Mouse (Mus musculus) CH12F3 (cell line): Measurements from ENCODE around the gene Rad50.

Source experiments
- in situ Hi-C: fragments of 300-500 bp; cut with MboI; formaldehyde crosslinking; loops from 2 replicates; pipeline ENCODE4 v1.14.3; 2020; ENCODE audit warnings: low sequenced_read_pairs

Rad50 gene

GRCm38 (mm10) chr11:53706236-53706933 is 734 bp downstream of the Rad50 start:
- in situ Hi-C loops: no loop called here

GRCm38 (mm10) chr11:53699351-53699750 is 7.8 kb downstream of the Rad50 start:
- in situ Hi-C loops: no loop called here

GRCm38 (mm10) chr11:53698521-53698920 is 8.6 kb downstream of the Rad50 start:
- in situ Hi-C loops: no loop called here

- in situ Hi-C loops: no loop called here
These were observed 15.1 kb downstream of the Rad50 start for GRCm38 (mm10) chr11:53691979-53692378.

GRCm38 (mm10) chr11:53682994-53683530 is 24.1 kb downstream of the Rad50 start:
- in situ Hi-C loops: no loop called here

GRCm38 (mm10) chr11:53682170-53682569 is 24.9 kb downstream of the Rad50 start:
- in situ Hi-C loops: no loop called here

- in situ Hi-C loops: no loop called here
These were observed 25.4 kb downstream of the Rad50 start for GRCm38 (mm10) chr11:53681686-53682085.

- in situ Hi-C loops: no loop called here
These were observed 27.0 kb downstream of the Rad50 start for GRCm38 (mm10) chr11:53680141-53680540.

GRCm38 (mm10) chr11:53671414-53671813 is 35.7 kb downstream of the Rad50 start:
- in situ Hi-C loops: no loop called here

GRCm38 (mm10) chr11:53664091-53664490 is 43.0 kb downstream of the Rad50 start:
- in situ Hi-C loops: no loop called here

GRCm38 (mm10) chr11:53662794-53663674 is 44.1 kb downstream of the Rad50 start:
- in situ Hi-C loops: no loop called here

GRCm38 (mm10) chr11:53657828-53658227 is 49.3 kb downstream of the Rad50 start:
- in situ Hi-C loops: no loop called here

GRCm38 (mm10) chr11:53657381-53657780 is 49.7 kb downstream of the Rad50 start:
- in situ Hi-C loops: no loop called here

- in situ Hi-C loops: no loop called here
These were observed 50.4 kb downstream of the Rad50 start for GRCm38 (mm10) chr11:53656558-53657202.

GRCm38 (mm10) chr11:53655043-53655442 is 52.1 kb downstream of the Rad50 start:
- in situ Hi-C loops: no loop called here

GRCm38 (mm10) chr11:53652427-53652826 is 54.7 kb downstream of the Rad50 start:
- in situ Hi-C loops: no loop called here

GRCm38 (mm10) chr11:53651441-53651840 is 55.7 kb downstream of the Rad50 start:
- in situ Hi-C loops: no loop called here

GRCm38 (mm10) chr11:53644017-53644416 is 63.1 kb downstream of the Rad50 start:
- in situ Hi-C loops: no loop called here

GRCm38 (mm10) chr11:53642744-53643279 is 64.3 kb downstream of the Rad50 start:
- in situ Hi-C loops: no loop called here

GRCm38 (mm10) chr11:53637803-53638260 is 69.3 kb downstream of the Rad50 start:
- in situ Hi-C loops: no loop called here
